Mouse (Mus musculus) forebrain, embryonic 12.5 days (tissue): ENCODE measurements at regions not wholly inside any gene's neighbourhood (a gene's known extent, or its start where the extent isn't known, plus 50 kb on each side); places are given as distances from the start of the nearest gene placed in this dataset.
"Not testable (repeated sequence)": the region's sequence is repeated elsewhere in the genome, so short reads cannot be mapped to it uniquely, and the experiment has no call there.

ENCODE experiments used
- ATAC-seq: fragments of 200-750 bp; cut with Nextera tagmentation; 2 replicates; pipeline ENCODE4 v1.8.0; 2017; ENCODE audit warnings: moderate TSS enrichment; ENCODE audit not compliant: low FRiP score
- H3K27ac ChIP-seq: fragments of 300-500 bp; sonication (generic); 2 replicates; pipeline ENCODE4 v1.5.1; 2016; ENCODE audit warnings: mild to moderate bottlenecking
- H3K27me3 ChIP-seq: fragments of 300-500 bp; sonication (generic); 2 replicates; pipeline ENCODE4 v1.6.1; 2016; ENCODE audit warnings: mild to moderate bottlenecking
- H3K36me3 ChIP-seq: fragments of 300-500 bp; sonication (generic); replicated peaks from 2 replicates; pipeline ENCODE4 v1.6.1; 2016; ENCODE audit warnings: mild to moderate bottlenecking
- H3K4me1 ChIP-seq: fragments of 300-500 bp; sonication (generic); 2 replicates; pipeline ENCODE4 v1.6.1; 2016
- H3K4me2 ChIP-seq: fragments of 300-500 bp; sonication (generic); 2 replicates; pipeline ENCODE4 v1.6.1; 2016; ENCODE audit warnings: mild to moderate bottlenecking, moderate library complexity
- H3K4me3 ChIP-seq: fragments of 300-500 bp; sonication (generic); replicated peaks from 2 replicates; pipeline ENCODE4 v1.5.1; 2016; ENCODE audit warnings: mild to moderate bottlenecking
- H3K9ac ChIP-seq: fragments of 300-500 bp; sonication (generic); 2 replicates; pipeline ENCODE4 v1.6.1; 2016; ENCODE audit warnings: mild to moderate bottlenecking
- H3K9me3 ChIP-seq: fragments of 300-500 bp; sonication (generic); 2 replicates; pipeline ENCODE4 v1.6.1; 2016
- WGBS: fragments of 180-500 bp; shearing (Covaris S2); methylation state at CpG from one replicate; pipeline ENCODE4 v1.1.7; 2016; 5-methylcytosine and 5-hydroxymethylcytosine counted together

GRCm38 (mm10) chr2:166450380-166450779, 263.3 kb downstream of the Prex1 start:
- WGBS: 67% methylated on average over 10 of the region's 10 CpGs
- peaks cover 24% of the 10 kb centered on the region for H3K4me1 ChIP-seq
- no peaks in the 10 kb centered on the region for H3K36me3 ChIP-seq
- H3K27ac ChIP-seq: no peak overlapping the region
- ATAC-seq: no peak
- H3K4me3 ChIP-seq: no peak overlapping the region
- no peak overlapping the region for H3K4me2 ChIP-seq
- no peak overlapping the region for H3K9ac ChIP-seq
- 0 out of 2 replicates have a peak, but pooled peaks cover 3% of the 10 kb centered on the region for H3K27me3 ChIP-seq
- no peaks in the 10 kb centered on the region for H3K9me3 ChIP-seq

GRCm38 (mm10) chr2:166448724-166449123, 264.9 kb downstream of the Prex1 start:
- H3K4me1 ChIP-seq: peaks cover 24% of the 10 kb centered on the region
- no peak overlapping the region for H3K27ac ChIP-seq
- H3K4me3 ChIP-seq: no peak overlapping the region
- WGBS: 68% methylated on average over 13 of the region's 13 CpGs
- no peaks in the 10 kb centered on the region for H3K9me3 ChIP-seq
- no peak overlapping the region for H3K9ac ChIP-seq
- H3K36me3 ChIP-seq: no peaks in the 10 kb centered on the region
- 0 out of 2 replicates have a peak, but pooled peaks cover 3% of the 10 kb centered on the region for H3K27me3 ChIP-seq
- no peak overlapping the region for H3K4me2 ChIP-seq
- ATAC-seq: no peak

- 0 out of 2 replicates have a peak overlapping the region, but pooled peaks have one; percentile 25 for H3K27ac ChIP-seq
- peaks cover 26% of the 10 kb centered on the region for H3K4me1 ChIP-seq
- 69% methylated on average over 11 of the region's 11 CpGs for WGBS
Measured at GRCm38 (mm10) chr2:166448161-166448560, 265.5 kb downstream of the Prex1 start.

GRCm38 (mm10) chr2:166446536-166446935, 267.1 kb downstream of the Prex1 start:
- WGBS: 84% methylated on average over 3 of the region's 3 CpGs
- Histone ChIP-seq H3K4me3 (no peak overlapping the region), H3K36me3 (no peaks in the 10 kb centered on the region), H3K27ac (no peak overlapping the region), H3K4me1 (peaks cover 31% of the 10 kb centered on the region), H3K9me3 (no peaks in the 10 kb centered on the region), H3K9ac (no peak overlapping the region), H3K4me2 (no peak overlapping the region), H3K27me3 (0 out of 2 replicates have a peak, but pooled peaks cover 7% of the 10 kb centered on the region)
- ATAC-seq: no peak

More at GRCm38 (mm10) chr2:166448161-166448560, 265.5 kb downstream of the Prex1 start:
- Histone ChIP-seq H3K27me3 (0 out of 2 replicates have a peak, but pooled peaks cover under 1% of the 10 kb centered on the region), H3K4me2 (no peak overlapping the region), H3K4me3 (no peak overlapping the region), H3K9me3 (no peaks in the 10 kb centered on the region), H3K36me3 (no peaks in the 10 kb centered on the region), H3K9ac (no peak overlapping the region)
- no peak for ATAC-seq

- not testable (repeated sequence) for H3K4me2 ChIP-seq, H3K36me3 ChIP-seq, H3K27ac ChIP-seq, H3K4me3 ChIP-seq, H3K27me3 ChIP-seq, H3K9me3 ChIP-seq, H3K9ac ChIP-seq
- 69% methylated on average over 7 of the region's 7 CpGs for WGBS
- ATAC-seq: 0 out of 2 replicates have a peak, but pooled peaks have one; percentile 23
- H3K4me1 ChIP-seq: peaks cover 28% of the 10 kb centered on the region
Measured at GRCm38 (mm10) chr2:166445824-166446223, 267.8 kb downstream of the Prex1 start.

- Histone ChIP-seq H3K27ac (0 out of 2 replicates have a peak overlapping the region, but pooled peaks have one; percentile 19), H3K4me2 (no peak overlapping the region)
- WGBS: 54% methylated on average over 15 of the region's 15 CpGs
Measured at GRCm38 (mm10) chr2:166442997-166443396, 270.6 kb downstream of the Prex1 start.

GRCm38 (mm10) chr2:166439847-166440775, 273.5 kb downstream of the Prex1 start:
- no peak overlapping the region for H3K9ac ChIP-seq
- H3K27me3 ChIP-seq: peaks cover 16% of the 10 kb centered on the region; the same call in 1 of the 2 replicates
- peaks cover 25% of the 10 kb centered on the region for H3K4me1 ChIP-seq
- ATAC-seq: no peak
- H3K27ac ChIP-seq: 0 out of 2 replicates have a peak overlapping the region, but pooled peaks have one; percentile 13
- H3K4me2 ChIP-seq: no peak overlapping the region
- 59% methylated on average over 13 of the region's 13 CpGs for WGBS
- H3K4me3 ChIP-seq: no peak overlapping the region
- H3K36me3 ChIP-seq: no peaks in the 10 kb centered on the region
- no peaks in the 10 kb centered on the region for H3K9me3 ChIP-seq

More at GRCm38 (mm10) chr2:166442997-166443396, 270.6 kb downstream of the Prex1 start:
- ATAC-seq: 0 out of 2 replicates have a peak, but pooled peaks have one; percentile 37
- Histone ChIP-seq H3K4me3 (no peak overlapping the region), H3K9ac (no peak overlapping the region), H3K27me3 (peaks cover 13% of the 10 kb centered on the region; the same call in 1 of the 2 replicates), H3K9me3 (no peaks in the 10 kb centered on the region), H3K4me1 (peaks cover 31% of the 10 kb centered on the region), H3K36me3 (no peaks in the 10 kb centered on the region)

- WGBS: 73% methylated on average over 9 of the region's 9 CpGs
- H3K27ac ChIP-seq: no peak overlapping the region
- no peak overlapping the region for H3K4me2 ChIP-seq
Measured at GRCm38 (mm10) chr2:166438207-166438606, 275.4 kb downstream of the Prex1 start.

GRCm38 (mm10) chr2:166434554-166434953, 279.1 kb downstream of the Prex1 start:
- Histone ChIP-seq H3K36me3 (no peaks in the 10 kb centered on the region), H3K27ac (no peak overlapping the region), H3K4me3 (no peak overlapping the region), H3K9ac (no peak overlapping the region), H3K27me3 (peaks cover 11% of the 10 kb centered on the region; the same call in 1 of the 2 replicates), H3K9me3 (no peaks in the 10 kb centered on the region), H3K4me2 (no peak overlapping the region), H3K4me1 (peaks cover 35% of the 10 kb centered on the region)
- ATAC-seq: no peak
- WGBS: 67% methylated on average over 8 of the region's 8 CpGs

More at GRCm38 (mm10) chr2:166438207-166438606, 275.4 kb downstream of the Prex1 start:
- H3K9me3 ChIP-seq: no peaks in the 10 kb centered on the region
- no peak overlapping the region for H3K4me3 ChIP-seq
- ATAC-seq: no peak
- no peaks in the 10 kb centered on the region for H3K36me3 ChIP-seq
- no peak overlapping the region for H3K9ac ChIP-seq
- peaks cover 16% of the 10 kb centered on the region; the same call in 1 of the 2 replicates for H3K27me3 ChIP-seq
- H3K4me1 ChIP-seq: peaks cover 32% of the 10 kb centered on the region

- ATAC-seq: no peak
- WGBS: 72% methylated on average over 15 of the region's 15 CpGs
- H3K27me3 ChIP-seq: peaks cover 13% of the 10 kb centered on the region; the same call in 1 of the 2 replicates
- no peak overlapping the region for H3K4me3 ChIP-seq
- H3K4me1 ChIP-seq: peaks cover 28% of the 10 kb centered on the region
- no peak overlapping the region for H3K4me2 ChIP-seq
- no peaks in the 10 kb centered on the region for H3K9me3 ChIP-seq
- H3K9ac ChIP-seq: no peak overlapping the region
- no peak overlapping the region for H3K27ac ChIP-seq
- H3K36me3 ChIP-seq: no peaks in the 10 kb centered on the region
Measured at GRCm38 (mm10) chr2:166433655-166434333, 278.3 kb upstream of the Sulf2 start.

- no peak overlapping the region for H3K4me2 ChIP-seq
- ATAC-seq: no peak
- no peaks in the 10 kb centered on the region for H3K9me3 ChIP-seq
- H3K4me1 ChIP-seq: peaks cover 22% of the 10 kb centered on the region
- H3K27ac ChIP-seq: no peak overlapping the region
- no peak overlapping the region for H3K9ac ChIP-seq
- no peak overlapping the region for H3K4me3 ChIP-seq
- peaks cover 16% of the 10 kb centered on the region; the same call in 1 of the 2 replicates for H3K27me3 ChIP-seq
- H3K36me3 ChIP-seq: no peaks in the 10 kb centered on the region
- WGBS: 78% methylated on average over 13 of the region's 13 CpGs
Measured at GRCm38 (mm10) chr2:166432948-166433654, 277.6 kb upstream of the Sulf2 start.
